Mouse (Mus musculus): ENCODE measurements around the gene Grik4.

Grik4 gene

GRCm38 (mm10) chr9:42672982-42673381, 271.3 kb downstream of the Grik4 start:
- no peak for DNase-seq (ENCODE audit: low spot score in 2 of 2)

GRCm38 (mm10) chr9:42670619-42671018, 273.7 kb downstream of the Grik4 start:
- no peak for DNase-seq (ENCODE audit: low spot score in 2 of 2)

- no peak for DNase-seq (ENCODE audit: low spot score in 2 of 2)
Measured at GRCm38 (mm10) chr9:42661481-42661880, 282.8 kb downstream of the Grik4 start.

GRCm38 (mm10) chr9:42652756-42653155, 291.5 kb downstream of the Grik4 start:
- DNase-seq (ENCODE audit: low spot score in 2 of 2) = no peak

GRCm38 (mm10) chr9:42652309-42652708, 292.0 kb downstream of the Grik4 start:
- no peak for DNase-seq (ENCODE audit: low spot score in 2 of 2)

GRCm38 (mm10) chr9:42649872-42650271, 294.4 kb downstream of the Grik4 start:
- no peak for DNase-seq (ENCODE audit: low spot score in 2 of 2)

GRCm38 (mm10) chr9:42648051-42648450, 296.2 kb downstream of the Grik4 start:
- no peak for DNase-seq (ENCODE audit: low spot score in 2 of 2)

GRCm38 (mm10) chr9:42647596-42647995, 296.7 kb downstream of the Grik4 start:
- DNase-seq (ENCODE audit: low spot score in 2 of 2) = no peak

- no peak for DNase-seq (ENCODE audit: low spot score in 2 of 2)
Measured at GRCm38 (mm10) chr9:42646821-42647220, 297.5 kb downstream of the Grik4 start.

- no peak for DNase-seq (ENCODE audit: low spot score in 2 of 2)
Measured at GRCm38 (mm10) chr9:42645161-42645560, 299.1 kb downstream of the Grik4 start.

- no peak for DNase-seq (ENCODE audit: low spot score in 2 of 2)
Measured at GRCm38 (mm10) chr9:42642821-42643220, 301.5 kb downstream of the Grik4 start.

GRCm38 (mm10) chr9:42641550-42642117, 302.7 kb downstream of the Grik4 start:
- no peak for DNase-seq (ENCODE audit: low spot score in 2 of 2)

GRCm38 (mm10) chr9:42636446-42636845, 307.8 kb downstream of the Grik4 start:
- DNase-seq (ENCODE audit: low spot score in 2 of 2) = no peak

GRCm38 (mm10) chr9:42631479-42631878, 312.8 kb downstream of the Grik4 start:
- DNase-seq (ENCODE audit: low spot score in 2 of 2) = no peak

GRCm38 (mm10) chr9:42627634-42628033, 316.7 kb downstream of the Grik4 start:
- no peak for DNase-seq (ENCODE audit: low spot score in 2 of 2)

- no peak for DNase-seq (ENCODE audit: low spot score in 2 of 2)
Measured at GRCm38 (mm10) chr9:42627146-42627545, 317.1 kb downstream of the Grik4 start.

GRCm38 (mm10) chr9:42626226-42626775, 318.0 kb downstream of the Grik4 start:
- no peak for DNase-seq (ENCODE audit: low spot score in 2 of 2)

- DNase-seq (ENCODE audit: low spot score in 2 of 2) = no peak
Measured at GRCm38 (mm10) chr9:42614409-42614808, 329.9 kb downstream of the Grik4 start.

- DNase-seq (ENCODE audit: low spot score in 2 of 2) = no peak
Measured at GRCm38 (mm10) chr9:42613827-42614226, 330.5 kb downstream of the Grik4 start.

GRCm38 (mm10) chr9:42612482-42612991, 331.8 kb downstream of the Grik4 start:
- no peak for DNase-seq (ENCODE audit: low spot score in 2 of 2)

GRCm38 (mm10) chr9:42601445-42601844, 342.8 kb downstream of the Grik4 start:
- DNase-seq (ENCODE audit: low spot score in 2 of 2) = no peak

GRCm38 (mm10) chr9:42597525-42597924, 346.8 kb downstream of the Grik4 start:
- no peak for DNase-seq (ENCODE audit: low spot score in 2 of 2)

- no peak for DNase-seq (ENCODE audit: low spot score in 2 of 2)
Measured at GRCm38 (mm10) chr9:42578511-42578910, 365.8 kb downstream of the Grik4 start.

- no peak for DNase-seq (ENCODE audit: low spot score in 2 of 2)
Measured at GRCm38 (mm10) chr9:42578106-42578505, 366.2 kb downstream of the Grik4 start.

All from spleen, postnatal 36 days (tissue).